9 mouse cellular contexts compared by ENCODE assay signal in the genomic region with DNA sequence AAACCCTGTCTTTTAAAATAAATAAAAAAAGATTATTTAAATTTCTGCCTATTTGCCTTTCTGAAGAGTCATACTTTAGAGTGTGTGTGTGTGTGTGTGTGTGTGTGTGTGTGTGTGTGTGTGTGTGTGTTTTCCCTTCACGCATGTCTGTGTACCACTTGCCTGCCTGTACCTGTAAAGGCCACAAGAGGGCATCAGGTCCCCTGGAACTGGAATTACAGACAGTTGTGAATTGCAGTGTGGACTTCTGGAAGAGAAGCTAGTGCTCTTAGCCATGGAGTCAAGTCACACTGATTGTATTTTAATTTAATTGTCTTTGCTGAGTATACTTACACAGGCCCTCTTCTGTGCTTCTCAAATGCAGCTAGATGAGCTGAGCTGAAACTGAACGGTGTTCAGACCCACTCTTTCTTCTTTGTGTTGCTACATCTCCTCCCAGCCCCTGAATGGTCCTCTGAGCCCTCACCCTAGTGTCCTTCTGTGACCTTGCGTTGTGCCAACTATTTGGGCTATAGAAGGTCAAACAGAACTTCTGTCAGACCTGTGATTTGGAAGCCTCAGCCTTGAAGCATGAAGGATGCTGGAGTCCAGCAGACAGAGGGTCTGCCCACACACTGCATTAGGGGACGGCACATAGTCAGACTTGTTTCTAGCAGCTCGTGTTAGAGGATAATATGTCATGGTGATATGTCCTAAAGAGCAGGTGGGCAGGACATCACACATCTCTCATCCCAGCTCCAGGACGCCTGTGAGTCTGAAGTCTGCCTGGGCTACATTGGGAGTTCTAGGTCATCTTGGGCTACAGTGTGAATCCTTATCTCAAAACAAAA. TPM values are rescaled to one million over a fixed set of nuclear protein-coding genes. Genes with fewer than 3 reads are reported as not detected.
DNase-seq lines count a peak whose midpoint lies in the region; ATAC-seq and TF ChIP-seq lines count a peak whose summit lies in the region.
"Had no signal": no experiment of that assay in that cellular context is flagged by ENCODE, and none has a peak within 500 bp of the region (broad histone marks: within the 10 kb centered on the region; RNA-seq: fewer than 3 reads in every experiment).

No protein-coding gene starts in this region.

- H3K27ac ChIP-seq in kidney, embryonic 15.5 days: no peak overlapping the region
- H3K27ac ChIP-seq in liver, adult 2 months (replicated peaks; ENCODE audit: insufficient read depth, low read depth, low read length): no peak overlapping the region

- no peak for TF ChIP-seq POLR2A in liver, adult 2 months (IDR thresholded peaks at IDR 0.05; ENCODE audit: extremely low read depth, insufficient read depth, low read length)

- no peaks in the 10 kb centered on the region for H3K9me3 ChIP-seq in kidney, embryonic 15.5 days (replicated peaks)

- no peak overlapping the region for H3K9ac ChIP-seq in kidney, embryonic 15.5 days
- H3K9ac ChIP-seq in liver, adult 2 months (ENCODE audit: low read depth, low read length): no peak overlapping the region

- peak; percentile 92 for ATAC-seq in granulocyte monocyte progenitor cell, adult 5-6 weeks (replicated peaks; ENCODE audit: poor library complexity, severe bottlenecking)
- peak; percentile 69 for ATAC-seq in kidney, embryonic 15.5 days (replicated peaks; ENCODE audit: low FRiP score)

- H3K4me2 ChIP-seq in kidney, embryonic 15.5 days: no peak overlapping the region

- H3K36me3 ChIP-seq in kidney, embryonic 15.5 days: no peaks in the 10 kb centered on the region
- no peaks in the 10 kb centered on the region for H3K36me3 ChIP-seq in liver, adult 2 months (ENCODE audit: control insufficient read depth, insufficient read depth, low read length)

- H3K79me2 ChIP-seq in liver, adult 2 months (ENCODE audit: control insufficient read depth, insufficient read depth, low read length): no peaks in the 10 kb centered on the region

- no peak overlapping the region for H3K4me3 ChIP-seq in kidney, embryonic 15.5 days (replicated peaks)
- H3K4me3 ChIP-seq in liver, adult 2 months (ENCODE audit: insufficient read depth, low read depth, low read length): no peak overlapping the region

- no peaks in the 10 kb centered on the region for H3K4me1 ChIP-seq in kidney, embryonic 15.5 days
- H3K4me1 ChIP-seq in liver, adult 2 months (ENCODE audit: control insufficient read depth, insufficient read depth, low read length): no peaks in the 10 kb centered on the region

- 73% methylated on average over 6 of the region's 6 CpGs for WGBS in kidney, embryonic 15.5 days
- 67% methylated on average over 6 of the region's 6 CpGs for WGBS in liver, adult 2 months

- peak; percentile 56 for DNase-seq in 3134 (ENCODE audit: extremely low read depth, insufficient read length, low spot score)
- peak; percentile 66 for DNase-seq in ES-CJ7 (ENCODE audit: low read depth, low spot score)
- DNase-seq in embryo, embryonic 10 days (ENCODE audit: low spot score): peak; percentile 76
- DNase-seq in liver, adult 2 months (ENCODE audit: extremely low read depth, low read depth, low spot score): peak; percentile 58
- peak; percentile 57 for DNase-seq in neural tube, embryonic 10.5 days (ENCODE audit: extremely low spot score, low spot score)
- no peak for DNase-seq in T-cell, adult 2 months (ENCODE audit: low spot score)

- no peaks in the 10 kb centered on the region for H3K27me3 ChIP-seq in kidney, embryonic 15.5 days
- H3K27me3 ChIP-seq in liver, adult 2 months (ENCODE audit: control insufficient read depth, insufficient read depth, low read length): no peaks in the 10 kb centered on the region

- TF ChIP-seq CTCF in liver, adult 2 months (IDR thresholded peaks at IDR 0.05; ENCODE audit: low read depth, low read length): peak; percentile 73

RNA-seq across cellular contexts. Expression of gene Smco2, which starts 16.2 kb away (rescaled TPM):
- total RNA-seq in granulocyte monocyte progenitor cell, adult 5-6 weeks (2014; fragmentation: Nextera tagmentation): not detected in 2 replicates
- not detected in 2 replicates for total RNA-seq in granulocyte monocyte progenitor cell, adult 5-6 weeks (2017)
- not detected in 2 replicates for polyA plus RNA-seq in kidney, embryonic 15.5 days (2015; fragmentation: Nextera tagmentation; extraction: Ambion mirVana)
- not detected in 2 replicates for total RNA-seq in liver, adult 2 months (2014; rRNA removed)
- polyA plus RNA-seq in liver, adult 2 months (2012; rRNA removed): 0.06 TPM in 1 of 2 replicates, not detected in the other
- total RNA-seq: gastrocnemius, postnatal 4 days had no signal

RNA-seq across cellular contexts. Expression of gene Arntl2, which starts 37.8 kb away (rescaled TPM):
- total RNA-seq in granulocyte monocyte progenitor cell, adult 5-6 weeks (2014; fragmentation: Nextera tagmentation): not detected in 2 replicates
- total RNA-seq in granulocyte monocyte progenitor cell, adult 5-6 weeks (2017): not detected in 2 replicates
- 2.3 and 4.2 TPM in 2 replicates for polyA plus RNA-seq in kidney, embryonic 15.5 days (2015; fragmentation: Nextera tagmentation; extraction: Ambion mirVana)
- 0.40 and 6.1 TPM in 2 replicates for total RNA-seq in liver, adult 2 months (2014; rRNA removed)
- 1.6 and 2.4 TPM in 2 replicates for polyA plus RNA-seq in liver, adult 2 months (2012; rRNA removed)

RNA-seq across cellular contexts. Expression of gene Ppfibp1, which starts 54.6 kb away (rescaled TPM):
- 10.4 and 21.0 TPM in 2 replicates for total RNA-seq in granulocyte monocyte progenitor cell, adult 5-6 weeks (2014; fragmentation: Nextera tagmentation)
- 11.1 and 18.4 TPM in 2 replicates for total RNA-seq in granulocyte monocyte progenitor cell, adult 5-6 weeks (2017)
- polyA plus RNA-seq in kidney, embryonic 15.5 days (2015; fragmentation: Nextera tagmentation; extraction: Ambion mirVana): 68.3 and 73.6 TPM in 2 replicates
- total RNA-seq in liver, adult 2 months (2014; rRNA removed): 20.8 and 24.1 TPM in 2 replicates
- 6.7 and 6.9 TPM in 2 replicates for polyA plus RNA-seq in liver, adult 2 months (2012; rRNA removed)
